Mouse (Mus musculus) neural tube, embryonic 15.5 days (tissue): ENCODE measurements around the gene Rhox10. TPM values are rescaled to one million over a fixed set of nuclear protein-coding genes. Genes with fewer than 3 reads are reported as not detected.

Experiments used
- polyA plus RNA-seq: library from polyadenylated mRNA; unstranded; fragments of >200 nt; fragmentation: Nextera tagmentation; extraction: Ambion mirVana; gene quantifications from 2 replicates; pipeline ENCODE4 v1.2.1, GENCODE M21; 2015

The Rhox10 gene
- polyA plus RNA-seq, 1 experiment from 2014 or later = not detected

Other genes with a start within 250 kb of the Rhox10 start
- not detected in 2 replicates for gene Rhox6, start 239.6 kb upstream of the Rhox10 start, polyA plus RNA-seq
- not detected in 2 replicates for gene Rhox7a, start 234.8 kb upstream of the Rhox10 start, polyA plus RNA-seq
- 0.15 TPM in 1 of 2 replicates, not detected in the other for gene Rhox8, start 187.5 kb upstream of the Rhox10 start, polyA plus RNA-seq
- not detected in 2 replicates for gene Rhox7b, start 169.2 kb upstream of the Rhox10 start, polyA plus RNA-seq
- gene Rhox9, start 164.7 kb upstream of the Rhox10 start, polyA plus RNA-seq = not detected in 2 replicates
- gene Btg1-ps1, start 47.7 kb upstream of the Rhox10 start, polyA plus RNA-seq = not detected in 2 replicates
- gene Btg1-ps2, start 23.4 kb upstream of the Rhox10 start, polyA plus RNA-seq = not detected in 2 replicates
- not detected in 2 replicates for gene Rhox11, start 18.7 kb downstream of the Rhox10 start, polyA plus RNA-seq
- gene Rhox12, start 44.4 kb downstream of the Rhox10 start, polyA plus RNA-seq = not detected in 2 replicates
- not detected in 2 replicates for gene Rhox13, start 54.7 kb downstream of the Rhox10 start, polyA plus RNA-seq
- 4.3 and 4.5 TPM in 2 replicates for gene Zbtb33, start 123.3 kb downstream of the Rhox10 start, polyA plus RNA-seq
- gene Tmem255a, start 186.0 kb downstream of the Rhox10 start, polyA plus RNA-seq = 48.0 and 48.5 TPM in 2 replicates
- 0.84 and 2.0 TPM in 2 replicates for gene Atp1b4, start 249.7 kb downstream of the Rhox10 start, polyA plus RNA-seq